Mouse (Mus musculus) embryo, embryonic 10.5 days (tissue): ENCODE data around the gene Trappc6b.
"Not testable (repeated sequence)": the region's sequence is repeated elsewhere in the genome, so short reads cannot be mapped to it uniquely, and the experiment has no call there.

Experiments
- DNase-seq: peaks from one replicate; pipeline ENCODE4 v3.0.0-alpha.2; 2015; ENCODE audit warnings: low spot score

Gene Trappc6b

DNA sequence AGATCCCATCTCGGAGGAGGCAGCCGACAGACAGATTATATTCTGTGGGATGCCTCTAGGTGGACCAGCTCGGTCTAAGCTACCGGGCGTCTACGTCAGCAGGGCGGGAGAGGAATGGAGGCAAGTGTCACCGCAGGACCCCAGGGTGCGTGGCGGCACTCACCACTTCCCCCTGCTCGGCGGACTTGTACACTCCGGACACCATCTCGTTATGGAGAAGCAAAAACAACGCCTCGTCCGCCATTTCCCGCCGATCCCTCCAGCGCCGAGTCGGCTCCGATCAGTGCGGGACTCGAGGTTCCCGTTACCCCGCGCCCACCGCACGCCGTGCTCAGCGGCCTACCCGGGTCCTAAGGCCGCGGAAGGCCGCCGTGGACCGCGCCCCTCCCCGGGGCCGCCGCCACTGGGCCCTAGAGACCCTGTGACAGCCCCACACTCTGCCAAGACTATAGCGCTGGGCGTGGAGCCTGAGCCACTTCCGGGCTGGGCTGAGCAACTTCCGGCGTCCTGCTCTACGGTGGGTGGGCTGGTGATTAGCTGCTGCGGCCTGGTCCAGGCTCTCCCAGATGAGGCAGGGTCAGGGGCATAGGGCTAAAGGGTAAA, at the start of gene Trappc6b:
TSS of gene Trappc6b (minus strand) at position 480 of the 603 bp plus-strand sequence.
- peak; percentile 90 for DNase-seq

- DNase-seq: no peak
These were observed 46.7 kb upstream of the Trappc6b start for GRCm38 (mm10) chr12:59107926-59108325.

DNA sequence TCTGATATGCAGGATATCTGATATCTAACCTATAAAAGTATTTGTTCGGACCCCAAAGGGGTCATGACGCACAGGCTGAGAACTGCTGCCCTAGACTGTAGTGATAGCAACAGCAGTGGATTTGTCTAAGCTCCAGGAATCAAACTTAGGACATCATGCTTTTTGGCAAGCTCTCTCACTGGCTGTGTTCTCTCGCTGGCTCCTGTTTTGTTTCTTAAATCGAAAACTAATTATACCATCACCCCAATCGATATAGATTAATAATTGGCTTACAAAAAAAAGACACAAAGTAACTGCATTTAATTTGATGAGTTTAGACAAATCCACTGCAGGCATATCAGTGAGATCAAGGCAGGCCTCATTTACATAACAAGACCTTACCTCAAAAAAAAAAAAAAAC, 45.2 kb upstream of the Trappc6b start:
- no peak for DNase-seq

DNA sequence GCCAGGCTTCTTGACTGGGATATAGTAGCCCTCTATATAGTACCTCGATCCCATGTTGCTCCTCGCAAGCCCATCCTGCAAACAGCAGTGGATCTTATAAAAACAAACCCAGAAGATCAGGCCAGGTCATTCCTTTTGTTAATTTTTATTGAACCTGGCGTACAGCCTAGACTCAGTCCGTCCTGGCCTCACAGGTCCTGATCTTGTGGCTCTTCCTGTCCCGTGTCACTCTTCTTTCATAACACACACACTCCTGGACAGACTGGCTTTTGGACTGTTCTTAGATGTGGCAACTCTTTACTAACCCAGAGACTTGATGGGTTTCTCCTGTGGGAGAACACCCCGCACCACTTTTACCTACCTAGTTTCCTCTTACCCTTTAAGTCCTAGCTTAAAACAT, 44.6 kb upstream of the Trappc6b start:
- DNase-seq: no peak

DNA sequence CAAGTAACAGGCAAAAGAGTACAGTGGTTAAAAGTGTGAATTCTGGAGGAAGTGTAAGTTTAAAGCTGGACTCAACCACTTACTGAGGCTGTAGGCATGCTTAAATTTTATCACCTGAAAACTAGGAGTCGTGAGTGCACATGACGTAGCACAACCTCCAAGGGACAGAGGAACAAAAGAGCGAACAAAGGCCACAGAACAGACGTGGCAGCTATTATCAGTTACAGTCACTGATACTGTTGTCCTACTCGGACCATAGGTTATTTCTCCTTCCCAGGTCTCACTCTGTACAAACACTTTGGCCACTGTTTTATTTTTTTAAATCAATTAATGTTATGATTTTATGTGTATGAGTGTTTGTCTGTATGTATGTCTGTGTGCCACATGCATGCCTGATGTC, 43.5 kb upstream of the Trappc6b start:
- DNase-seq: no peak

- DNase-seq: no peak
These were observed 34.1 kb upstream of the Trappc6b start, which contains the start of gene Mia2 for GRCm38 (mm10) chr12:59095104-59096025. Gene Mia2, plus strand, starts transcription at chr12:59095799.

DNA sequence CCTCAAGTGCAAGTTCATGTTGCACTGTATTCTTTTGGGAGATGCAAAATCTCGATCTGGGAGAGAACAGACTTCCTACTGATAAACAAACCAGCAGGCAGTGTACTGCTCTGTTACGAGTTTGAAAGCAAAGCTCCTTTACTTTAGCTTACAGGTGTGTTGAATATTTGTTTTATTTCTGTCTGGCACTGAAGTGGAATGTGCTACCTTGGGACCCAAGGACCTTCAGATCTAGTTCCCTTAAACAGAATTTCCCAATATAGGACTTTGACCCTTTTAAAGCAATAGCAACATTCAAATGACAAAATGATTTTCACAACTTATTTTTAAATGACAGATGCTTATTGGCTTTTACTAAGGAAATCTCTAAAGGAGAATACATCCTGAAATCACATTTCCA, 32.3 kb upstream of the Trappc6b start:
- no peak for DNase-seq

DNA sequence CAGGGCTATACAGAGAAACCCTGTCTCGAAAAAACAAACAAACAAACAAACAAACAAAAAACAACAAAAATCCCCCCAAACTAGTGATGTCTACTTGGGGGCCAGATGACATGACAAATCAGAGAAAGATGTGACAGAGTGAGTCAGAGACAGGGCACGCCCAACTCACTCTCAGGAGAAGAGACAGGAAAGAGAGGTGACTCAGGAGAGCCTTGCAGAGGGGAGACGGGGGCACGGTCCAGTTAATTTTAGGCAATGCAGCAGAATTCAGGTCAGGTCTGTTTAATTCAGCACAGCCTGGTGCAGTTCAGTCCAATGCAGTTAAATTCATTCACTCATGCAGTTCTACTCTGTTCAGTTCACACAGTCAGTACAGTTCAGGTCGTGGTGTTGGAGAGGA, 24.9 kb upstream of the Trappc6b start:
- DNase-seq: no peak

DNA sequence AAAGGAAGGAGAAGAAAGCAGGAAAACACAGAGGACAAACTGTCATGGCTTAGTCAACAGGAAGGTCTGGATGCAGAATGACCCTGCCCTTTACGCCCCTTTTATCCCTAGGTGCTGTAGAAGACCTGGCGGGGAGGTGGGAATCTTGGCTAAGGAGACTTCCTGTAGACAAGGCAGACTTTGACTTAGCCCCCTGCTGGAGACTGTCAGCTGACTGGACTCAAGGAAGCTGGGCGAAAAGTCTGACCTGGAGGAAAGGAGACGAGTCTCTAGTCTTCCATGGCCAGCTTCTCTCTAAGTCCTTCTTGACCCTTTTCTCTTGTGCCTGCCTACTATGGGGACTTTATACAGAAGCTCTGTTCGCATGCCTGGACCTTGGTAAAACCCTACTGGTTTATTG, 23.2 kb upstream of the Trappc6b start:
- DNase-seq: no peak

- no peak for DNase-seq
These were observed 19.2 kb upstream of the Trappc6b start for GRCm38 (mm10) chr12:59080461-59080860.

- DNase-seq: no peak
These were observed 16.6 kb upstream of the Trappc6b start for GRCm38 (mm10) chr12:59077883-59078282.

GRCm38 (mm10) chr12:59076996-59077395, 15.7 kb upstream of the Trappc6b start:
- DNase-seq: no peak

DNA sequence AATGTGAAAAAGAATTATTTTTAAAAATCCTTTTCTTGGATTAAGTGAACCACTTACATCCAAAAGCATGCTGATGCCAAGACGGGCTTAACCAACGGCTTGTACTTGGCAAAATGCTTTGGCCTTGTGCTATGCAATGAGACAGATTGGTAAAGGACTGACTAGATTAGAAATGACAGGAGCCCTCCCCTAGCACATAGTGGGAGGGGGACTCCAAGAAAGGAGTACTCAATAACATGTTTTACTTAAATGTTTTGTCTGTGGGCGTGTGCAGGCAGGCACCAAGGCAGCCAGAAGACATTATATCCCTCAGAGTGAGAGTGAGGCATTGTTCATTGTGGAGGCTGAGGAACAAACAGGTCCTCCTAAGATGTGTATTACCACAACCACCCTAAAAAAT, 12.8 kb upstream of the Trappc6b start:
- DNase-seq: no peak

- DNase-seq: no peak
These were observed 11.0 kb upstream of the Trappc6b start for GRCm38 (mm10) chr12:59072286-59072685.

GRCm38 (mm10) chr12:59068791-59069190, 7.5 kb upstream of the Trappc6b start:
- DNase-seq: no peak

DNA sequence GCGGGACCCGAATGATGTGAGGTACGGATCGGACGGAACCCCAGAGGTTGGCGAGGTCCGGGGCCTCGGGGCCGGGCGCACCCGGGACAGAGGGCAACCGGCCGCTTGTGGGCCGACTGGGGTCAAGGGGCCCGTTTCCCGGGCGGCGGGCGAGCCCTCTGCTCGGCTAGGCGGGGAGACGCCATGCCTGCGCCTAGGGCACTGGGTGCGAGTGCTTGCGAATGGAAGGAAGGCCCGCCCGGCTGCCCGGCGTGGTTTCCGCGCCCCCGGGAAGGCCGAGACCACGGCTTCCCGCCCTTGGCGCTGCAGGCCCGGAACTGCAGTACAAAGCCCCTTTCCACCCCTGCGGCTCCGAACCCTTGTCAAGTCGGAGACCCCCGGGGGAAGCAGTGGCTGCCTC, 5.8 kb upstream of the Trappc6b start:
- DNase-seq: peak; percentile 38

DNA sequence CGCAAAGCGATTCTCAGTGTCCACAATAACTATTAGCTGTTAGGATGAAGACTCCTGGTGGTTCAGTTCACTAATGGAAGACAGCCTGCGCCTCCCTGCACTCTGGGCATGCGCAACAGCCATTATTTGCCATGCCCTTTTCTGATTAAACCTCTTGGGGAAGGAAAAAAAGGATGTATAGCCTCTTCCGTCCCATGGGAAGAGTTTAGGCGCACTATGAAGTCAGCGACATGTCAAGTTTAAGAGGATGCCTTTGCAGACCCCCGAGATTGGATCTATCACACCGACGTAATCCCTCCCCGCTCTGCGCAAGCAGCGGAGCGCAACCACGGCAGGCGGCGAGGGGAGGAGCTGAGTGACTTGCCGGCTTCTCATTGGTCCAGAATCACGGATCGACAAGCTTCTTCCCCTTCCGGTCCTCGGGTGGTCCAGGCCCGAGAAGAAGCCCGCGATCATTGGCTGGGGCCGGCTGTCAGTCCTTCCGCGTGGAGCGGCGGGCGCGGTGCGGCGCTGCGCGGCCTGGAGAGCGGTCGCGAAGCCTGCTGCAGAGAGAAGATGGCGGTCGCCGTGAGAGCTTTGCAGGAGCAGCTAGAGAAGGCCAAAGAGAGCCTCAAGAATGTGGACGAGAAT, 5.3 kb upstream of the Trappc6b start, which contains the start of gene Pnn:
TSS of gene Pnn (plus strand) at position 437 of the 630 bp plus-strand sequence.
- DNase-seq: peak; percentile 98

GRCm38 (mm10) chr12:59065776-59066175, 4.5 kb upstream of the Trappc6b start:
- DNase-seq: no peak

DNA sequence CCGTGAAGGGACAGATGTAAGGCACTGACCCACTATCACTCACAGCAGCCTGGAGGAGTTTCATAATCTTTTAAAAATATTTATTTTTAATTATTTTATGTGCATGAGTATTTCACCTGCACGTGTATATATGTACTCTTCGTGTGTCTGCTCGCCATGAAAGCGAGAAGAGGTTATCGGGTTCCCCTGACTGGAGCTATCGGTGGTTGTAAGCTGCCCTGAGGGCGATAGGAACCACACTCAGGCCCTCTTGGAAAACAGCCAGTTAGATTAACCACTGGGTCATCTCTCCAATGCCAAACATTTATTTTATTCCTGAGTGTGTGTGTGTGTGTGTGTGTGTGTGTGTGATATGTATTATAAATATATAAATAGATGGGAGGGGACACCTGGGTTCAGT, 3.6 kb upstream of the Trappc6b start:
- no peak for DNase-seq

DNA sequence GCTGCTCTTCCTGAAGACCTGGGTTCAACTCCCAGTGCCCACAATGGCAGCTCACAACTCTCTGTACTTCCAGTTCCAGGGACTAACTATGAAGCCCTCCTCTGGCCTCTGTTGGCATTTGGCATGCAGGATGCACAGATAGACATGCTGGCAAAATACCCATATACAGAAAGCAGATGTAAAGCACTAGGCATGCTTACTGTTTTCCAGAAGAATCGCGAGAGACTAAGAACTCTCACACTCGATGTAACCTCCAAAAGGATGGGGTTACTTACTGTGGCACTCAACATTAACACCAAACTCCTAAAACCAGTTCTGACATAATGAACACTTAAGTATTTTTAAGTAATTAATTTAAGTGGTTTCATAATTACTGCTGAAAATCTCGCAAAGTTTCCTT, 950 bp downstream of the Trappc6b start:
- DNase-seq: no peak

- not testable (repeated sequence) for DNase-seq
These were observed 3.0 kb downstream of the Trappc6b start for GRCm38 (mm10) chr12:59058242-59058641.

GRCm38 (mm10) chr12:59056222-59056621, 5.0 kb downstream of the Trappc6b start:
- no peak for DNase-seq
